ENCODE assay signal across 8 mouse cellular contexts in genomic region chr17:46327906-46328534, GRCm38 (mm10). TPM values are rescaled to one million over a fixed set of nuclear protein-coding genes. Genes with fewer than 3 reads are reported as not detected.
DNase-seq lines count a peak whose midpoint lies in the region; ATAC-seq lines count a peak whose summit lies in the region.

Gene Abcc10, minus strand, starts transcription at chr17:46328352.

- under 1% methylated on average over 40 of the region's 40 CpGs for WGBS in heart, embryonic 10.5 days
- under 1% methylated on average over 40 of the region's 40 CpGs for WGBS in kidney, embryonic 15.5 days

- no peaks in the 10 kb centered on the region for H3K9me3 ChIP-seq in heart, embryonic 10.5 days
- H3K9me3 ChIP-seq in kidney, embryonic 15.5 days (replicated peaks) = no peaks in the 10 kb centered on the region

- peak within 1 kb of the TSS; percentile 94 for H3K27ac ChIP-seq in heart, embryonic 10.5 days
- H3K27ac ChIP-seq in kidney, embryonic 15.5 days = peak within 1 kb of the TSS; percentile 97

- DNase-seq in B cell, adult 2 months = peak; percentile 99
- DNase-seq in brain, adult 2 months (ENCODE audit: low read depth, low spot score) = peak; percentile 99
- DNase-seq in heart, embryonic 10.5 days (ENCODE audit: low spot score) = peak; percentile 98
- DNase-seq in liver = peak; percentile 97
- peak; percentile 95 to 96 for DNase-seq in spleen, postnatal 4 days (ENCODE audit: low spot score in 2 of 2)

- H3K9ac ChIP-seq in kidney, embryonic 15.5 days = peak within 1 kb of the TSS; percentile 88

- peak within 1 kb of the TSS; percentile 79 for H3K4me3 ChIP-seq in heart, embryonic 10.5 days
- peak within 1 kb of the TSS; percentile 77 for H3K4me3 ChIP-seq in kidney, embryonic 15.5 days (replicated peaks)

- H3K4me2 ChIP-seq in kidney, embryonic 15.5 days = peak within 1 kb of the TSS; percentile 90

- peaks cover 14% of the 10 kb centered on the region for H3K36me3 ChIP-seq in heart, embryonic 10.5 days
- H3K36me3 ChIP-seq in kidney, embryonic 15.5 days = peaks cover 6% of the 10 kb centered on the region; the same call in 1 of the 2 replicates

- H3K4me1 ChIP-seq in heart, embryonic 10.5 days = no peaks in the 10 kb centered on the region
- H3K4me1 ChIP-seq in kidney, embryonic 15.5 days = peaks cover 10% of the 10 kb centered on the region

- peak; percentile 99 for ATAC-seq in erythroblast, adult 5-6 weeks (replicated peaks; ENCODE audit: low FRiP score, poor library complexity, severe bottlenecking)
- peak; percentile 99 for ATAC-seq in kidney, embryonic 15.5 days (replicated peaks; ENCODE audit: low FRiP score)
- peak; percentile 97 for ATAC-seq in monocyte, adult 5-6 weeks (replicated peaks; ENCODE audit: insufficient number of reproducible peaks, low FRiP score, low TSS enrichment, poor library complexity, severe bottlenecking)

- no peaks in the 10 kb centered on the region for H3K27me3 ChIP-seq in heart, embryonic 10.5 days (ENCODE audit: insufficient read depth, poor library complexity, severe bottlenecking)
- 0 out of 2 replicates have a peak, but pooled peaks cover 6% of the 10 kb centered on the region for H3K27me3 ChIP-seq in kidney, embryonic 15.5 days

RNA-seq across cellular contexts. Expression of gene Abcc10, which starts in this region (rescaled TPM):
- 0.84 and 2.5 TPM in 2 replicates for total RNA-seq in erythroblast, adult 5-6 weeks (2015; ENCODE audit: low replicate concordance)
- 0.51 and 1.1 TPM in 2 replicates for total RNA-seq in erythroblast, adult 5-6 weeks (2017; ENCODE audit: low replicate concordance)
- 5.4 and 7.3 TPM in 2 replicates for polyA plus RNA-seq in heart, embryonic 10.5 days (2016; fragmentation: Nextera tagmentation; extraction: Ambion mirVana)
- 5.8 and 6.3 TPM in 2 replicates for polyA plus RNA-seq in kidney, embryonic 15.5 days (2015; fragmentation: Nextera tagmentation; extraction: Ambion mirVana)
- 2.8 to 3.4 TPM (median 3.0 TPM) in 3 replicates for total RNA-seq in monocyte, adult 5-6 weeks (2017)

Comparison
In these comparisons a context has a peak if more than half of its experiments do, and no peak if none do; other contexts are left out.
1. Peak in every context shown above with its lines: DNase-seq, ATAC-seq, H3K4me3 ChIP-seq and H3K27ac ChIP-seq.